Comparison of ENCODE assay signal across 8 mouse cellular contexts in genomic region chr17:25868601-25869191, GRCm38 (mm10). TPM values are rescaled to one million over a fixed set of nuclear protein-coding genes. Genes with fewer than 3 reads are reported as not detected.
A peak's percentile ranks its signal among the peaks of the same experiment; 100 is the strongest.
DNase-seq lines count a peak whose midpoint lies in the region; ATAC-seq lines count a peak whose summit lies in the region.

Gene Mcrip2, minus strand, starts transcription at chr17:25868764.

- peaks cover 15% of the 10 kb centered on the region for H3K4me1 ChIP-seq in embryonic facial prominence, embryonic 15.5 days
- H3K4me1 ChIP-seq in heart, embryonic 11.5 days (ENCODE audit: control insufficient read depth, insufficient read depth, low read length), result peaks cover 8% of the 10 kb centered on the region
- peaks cover 15% of the 10 kb centered on the region for H3K4me1 ChIP-seq in kidney, embryonic 16.5 days (ENCODE audit: insufficient read depth, low read length)
- H3K4me1 ChIP-seq in liver, embryonic 11.5 days (replicated peaks; ENCODE audit: control insufficient read depth, insufficient read depth, low read length), result peaks cover 14% of the 10 kb centered on the region

- no peaks in the 10 kb centered on the region for H3K9me3 ChIP-seq in embryonic facial prominence, embryonic 15.5 days (replicated peaks)
- no peaks in the 10 kb centered on the region for H3K9me3 ChIP-seq in heart, embryonic 11.5 days (replicated peaks; ENCODE audit: control insufficient read depth, low read length)
- H3K9me3 ChIP-seq in kidney, embryonic 16.5 days (ENCODE audit: low read length), result no peaks in the 10 kb centered on the region
- H3K9me3 ChIP-seq in liver, embryonic 11.5 days (ENCODE audit: control insufficient read depth, low read length), result no peaks in the 10 kb centered on the region

- peak within 1 kb of the TSS; percentile 71 for H3K4me3 ChIP-seq in embryonic facial prominence, embryonic 15.5 days (replicated peaks)
- H3K4me3 ChIP-seq in heart, embryonic 11.5 days (ENCODE audit: low read depth, low read length), result peak within 1 kb of the TSS; percentile 98
- H3K4me3 ChIP-seq in kidney, embryonic 16.5 days (ENCODE audit: low read length), result peak within 1 kb of the TSS; percentile 96
- peak within 1 kb of the TSS; percentile 86 for H3K4me3 ChIP-seq in liver, embryonic 11.5 days (ENCODE audit: low read depth, low read length)

- DNase-seq in B cell, adult 2 months, result peak; percentile 52 to 55
- peak; percentile 93 to 94 for DNase-seq in adrenal gland, postnatal 36 days
- peak; percentile 84 for DNase-seq in liver, embryonic 11.5 days (ENCODE audit: low spot score)
- peak; percentile 73 for DNase-seq in naive thymus-derived CD4-positive, alpha-beta T cell, adult 2 months (ENCODE audit: low read depth)
- DNase-seq in telencephalon, adult 2 months (ENCODE audit: low read depth, low spot score), result peak; percentile 64

- WGBS in embryonic facial prominence, embryonic 15.5 days, result 0% methylated on average over 24 of the region's 24 CpGs
- WGBS in heart, embryonic 11.5 days (ENCODE audit: insufficient replicate concordance), result 0% methylated on average over 24 of the region's 24 CpGs
- under 1% methylated on average over 24 of the region's 24 CpGs for WGBS in kidney, embryonic 16.5 days
- under 1% methylated on average over 24 of the region's 24 CpGs for WGBS in liver, embryonic 11.5 days

- H3K9ac ChIP-seq in embryonic facial prominence, embryonic 15.5 days, result peak within 1 kb of the TSS; percentile 63
- H3K9ac ChIP-seq in heart, embryonic 11.5 days (ENCODE audit: low read depth, low read length), result peak within 1 kb of the TSS; percentile 93
- H3K9ac ChIP-seq in kidney, embryonic 16.5 days (replicated peaks; ENCODE audit: low read length), result peak within 1 kb of the TSS; percentile 85
- peak within 1 kb of the TSS; percentile 82 for H3K9ac ChIP-seq in liver, embryonic 11.5 days (ENCODE audit: low read depth, low read length)

- peak within 1 kb of the TSS; percentile 59 for H3K27ac ChIP-seq in embryonic facial prominence, embryonic 15.5 days (replicated peaks)
- peak within 1 kb of the TSS; percentile 88 for H3K27ac ChIP-seq in heart, embryonic 11.5 days (ENCODE audit: low read depth, low read length)
- H3K27ac ChIP-seq in kidney, embryonic 16.5 days (ENCODE audit: low read length), result peak within 1 kb of the TSS; percentile 88
- H3K27ac ChIP-seq in liver, embryonic 11.5 days (ENCODE audit: low read depth, low read length), result peak within 1 kb of the TSS; percentile 70

- peak; percentile 85 for ATAC-seq in embryonic facial prominence, embryonic 15.5 days (ENCODE audit: insufficient number of reproducible peaks, low FRiP score, low TSS enrichment, low read depth)
- peak; percentile 80; the same call in 1 of the 2 replicates for ATAC-seq in heart, embryonic 11.5 days (replicated peaks; ENCODE audit: insufficient number of reproducible peaks, low FRiP score, low TSS enrichment)
- ATAC-seq in kidney, embryonic 16.5 days (ENCODE audit: low FRiP score, low TSS enrichment), result peak; percentile 91
- peak; percentile 83 for ATAC-seq in liver, embryonic 11.5 days (replicated peaks; ENCODE audit: low FRiP score)

- H3K36me3 ChIP-seq in embryonic facial prominence, embryonic 15.5 days, result no peaks in the 10 kb centered on the region
- no peaks in the 10 kb centered on the region for H3K36me3 ChIP-seq in heart, embryonic 11.5 days (ENCODE audit: control insufficient read depth, insufficient read depth, low read length)
- H3K36me3 ChIP-seq in kidney, embryonic 16.5 days (ENCODE audit: insufficient read depth, low read length), result peaks cover 10% of the 10 kb centered on the region
- peaks cover 7% of the 10 kb centered on the region; the same call in 1 of the 2 replicates for H3K36me3 ChIP-seq in liver, embryonic 11.5 days (ENCODE audit: control insufficient read depth, insufficient read depth, low read length)

- H3K4me2 ChIP-seq in embryonic facial prominence, embryonic 15.5 days (replicated peaks), result peak within 1 kb of the TSS; percentile 99
- H3K4me2 ChIP-seq in heart, embryonic 11.5 days, result peak within 1 kb of the TSS; percentile 94
- peak within 1 kb of the TSS; percentile 94 for H3K4me2 ChIP-seq in kidney, embryonic 16.5 days (replicated peaks; ENCODE audit: low read depth, low read length)
- peak within 1 kb of the TSS; percentile 93 for H3K4me2 ChIP-seq in liver, embryonic 11.5 days

- no peaks in the 10 kb centered on the region for H3K27me3 ChIP-seq in embryonic facial prominence, embryonic 15.5 days
- no peaks in the 10 kb centered on the region for H3K27me3 ChIP-seq in heart, embryonic 11.5 days (ENCODE audit: control insufficient read depth, insufficient read depth, low read length)
- no peaks in the 10 kb centered on the region for H3K27me3 ChIP-seq in kidney, embryonic 16.5 days (ENCODE audit: insufficient read depth, low read length)
- no peaks in the 10 kb centered on the region for H3K27me3 ChIP-seq in liver, embryonic 11.5 days (replicated peaks; ENCODE audit: control insufficient read depth, insufficient read depth, low read length)

RNA-seq across cellular contexts. Expression of gene Mcrip2, which starts in this region (rescaled TPM):
- total RNA-seq in adrenal gland, postnatal 36 days (2021), result 100 to 1,000 TPM; 340 to 398 TPM
- 13.4 and 15.7 TPM in 2 replicates for polyA plus RNA-seq in embryonic facial prominence, embryonic 15.5 days (2015; fragmentation: Nextera tagmentation; extraction: Ambion mirVana)
- 160 and 168 TPM in 2 replicates for polyA plus RNA-seq in heart, embryonic 11.5 days (2014; fragmentation: Nextera tagmentation; extraction: Ambion mirVana)
- 72.9 and 79.2 TPM in 2 replicates for polyA plus RNA-seq in kidney, embryonic 16.5 days (2015; fragmentation: Nextera tagmentation; extraction: Ambion mirVana)
- 96.5 and 110 TPM in 2 replicates for polyA plus RNA-seq in liver, embryonic 11.5 days (2014; fragmentation: Nextera tagmentation; extraction: Ambion mirVana)

Comparison
In these comparisons a context has a peak if more than half of its experiments do, and no peak if none do; other contexts are left out.
1. Peak in every context shown above with its lines: DNase-seq, ATAC-seq, H3K4me3 ChIP-seq and H3K27ac ChIP-seq.